Mouse (Mus musculus) layer of hippocampus, adult 2 months (tissue): Measurements from ENCODE around the gene Trnau1ap. TPM values are rescaled to one million over a fixed set of nuclear protein-coding genes. Genes with fewer than 3 reads are reported as not detected.
A peak's percentile ranks its signal among the peaks of the same experiment; 100 is the strongest.

Experiments
- DNase-seq, 2 experiments: peaks; one replicate each; pipeline ENCODE4 v3.0.0; 2022; ENCODE audit warnings: low spot score in 2 of 2
- H3K27ac ChIP-seq: fragments of 200-600 bp; 2 replicates; pipeline ENCODE4 v1.8.1; 2022
- H3K4me3 ChIP-seq: fragments of 200-600 bp; 2 replicates; pipeline ENCODE4 v1.8.1; 2022; ENCODE audit warnings: mild to moderate bottlenecking
- CTCF ChIP-seq: fragments of 200-600 bp; conservative IDR thresholded peaks from 2 replicates; pipeline ENCODE4 v1.8.1; 2022; ENCODE audit warnings: antibody characterized with exemption, mild to moderate bottlenecking, moderate library complexity
- long read RNA-seq, 2 experiments: library from polyadenylated mRNA; stranded (forward); transcript quantifications; one replicate each; pipeline ENCODE4 v2.0.0; 2021; ENCODE audit warnings: borderline mapping rate in 2 of 2
- total RNA-seq, 2 experiments: library from RNA; stranded (reverse); gene quantifications; 2 replicates each; pipeline ENCODE4 v1.2.3; 2021

Trnau1ap gene
- total RNA-seq = 10 to 100 TPM; 20.7 to 26.0 TPM
- long read RNA-seq, experiment 1, transcript Trnau1ap-201 (9 exons, 1,130 nt) = major isoform, 6 of 22 reads
- long read RNA-seq, experiment 1, partial matches to known transcripts = 2 of 22 reads
- long read RNA-seq, experiment 1, other reads (novel, unspliced or antisense) = 12 of 22 reads
- long read RNA-seq, experiment 2, transcript Trnau1ap-201 (9 exons, 1,130 nt) = major isoform, 17 of 24 reads
- long read RNA-seq, experiment 2, partial matches to known transcripts = 3 of 24 reads
- long read RNA-seq, experiment 2, other reads (novel, unspliced or antisense) = 4 of 24 reads

DNA sequence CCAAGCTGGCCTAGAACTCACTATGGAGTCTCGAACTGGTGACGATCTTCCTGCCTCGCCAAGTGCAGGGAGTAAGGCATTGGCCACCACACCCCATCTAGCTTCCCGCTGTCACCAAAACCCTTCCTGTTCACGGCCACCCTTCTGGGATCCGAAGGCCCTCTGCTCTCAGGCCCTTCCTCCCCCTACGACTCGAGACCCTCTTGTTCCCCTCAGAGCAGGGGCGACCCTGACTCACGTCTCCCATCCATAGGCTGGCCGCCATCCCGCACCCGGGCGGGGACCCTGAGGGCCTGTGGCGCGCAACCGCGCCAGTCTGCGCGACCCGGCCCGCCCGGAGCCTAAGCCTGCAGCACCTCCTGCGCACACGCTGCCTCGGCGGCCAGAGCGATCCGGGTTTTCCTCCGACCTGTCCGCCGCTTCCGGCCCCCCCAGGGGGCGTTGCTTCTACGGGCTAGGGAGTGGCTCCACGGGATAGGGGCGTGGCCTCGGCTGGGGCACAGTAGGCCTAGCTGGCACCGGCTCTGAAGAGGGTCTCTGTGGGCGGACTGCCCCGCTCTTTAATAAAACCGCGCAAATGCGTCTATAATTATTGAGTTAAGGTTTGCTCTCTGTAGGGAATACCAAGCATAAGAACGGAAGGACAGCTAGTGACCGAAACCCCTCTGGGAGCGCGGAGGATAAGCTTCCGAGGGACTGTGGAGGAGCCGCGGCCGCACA is at the start of gene Trnau1ap:
Gene Trnau1ap (minus strand): TSS at position 424 of the 720 bp plus-strand sequence.
- peak within 1 kb of the TSS; percentile 63 for H3K4me3 ChIP-seq
- peak within 1 kb of the TSS; percentile 90 for H3K27ac ChIP-seq
- peak; percentile 79 to 80 for DNase-seq
- peak; percentile 49 for TF ChIP-seq CTCF

DNA sequence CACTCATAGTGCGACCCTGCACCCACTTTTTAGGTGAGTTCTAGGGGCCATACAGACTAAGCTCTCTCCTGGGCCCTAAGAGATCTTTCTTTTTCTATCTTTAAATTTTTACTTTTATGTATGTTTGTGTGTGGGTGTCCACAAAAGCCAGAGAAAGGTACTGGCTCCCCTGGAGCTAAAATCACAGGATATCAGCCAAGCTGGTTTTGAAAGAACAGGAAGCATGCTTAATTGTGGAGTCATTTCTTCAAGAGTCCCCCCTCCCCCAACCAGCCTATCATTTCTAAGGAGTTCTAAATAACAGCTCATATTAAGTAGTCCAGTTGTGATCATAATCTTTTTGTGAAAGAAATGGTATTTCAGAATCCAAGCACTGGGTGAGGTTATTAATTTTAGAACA is 44.5 kb upstream of the Trnau1ap start:
- no peak for TF ChIP-seq CTCF
- Histone ChIP-seq H3K27ac (no peak overlapping the region), H3K4me3 (no peak overlapping the region)
- DNase-seq = no peak

DNA sequence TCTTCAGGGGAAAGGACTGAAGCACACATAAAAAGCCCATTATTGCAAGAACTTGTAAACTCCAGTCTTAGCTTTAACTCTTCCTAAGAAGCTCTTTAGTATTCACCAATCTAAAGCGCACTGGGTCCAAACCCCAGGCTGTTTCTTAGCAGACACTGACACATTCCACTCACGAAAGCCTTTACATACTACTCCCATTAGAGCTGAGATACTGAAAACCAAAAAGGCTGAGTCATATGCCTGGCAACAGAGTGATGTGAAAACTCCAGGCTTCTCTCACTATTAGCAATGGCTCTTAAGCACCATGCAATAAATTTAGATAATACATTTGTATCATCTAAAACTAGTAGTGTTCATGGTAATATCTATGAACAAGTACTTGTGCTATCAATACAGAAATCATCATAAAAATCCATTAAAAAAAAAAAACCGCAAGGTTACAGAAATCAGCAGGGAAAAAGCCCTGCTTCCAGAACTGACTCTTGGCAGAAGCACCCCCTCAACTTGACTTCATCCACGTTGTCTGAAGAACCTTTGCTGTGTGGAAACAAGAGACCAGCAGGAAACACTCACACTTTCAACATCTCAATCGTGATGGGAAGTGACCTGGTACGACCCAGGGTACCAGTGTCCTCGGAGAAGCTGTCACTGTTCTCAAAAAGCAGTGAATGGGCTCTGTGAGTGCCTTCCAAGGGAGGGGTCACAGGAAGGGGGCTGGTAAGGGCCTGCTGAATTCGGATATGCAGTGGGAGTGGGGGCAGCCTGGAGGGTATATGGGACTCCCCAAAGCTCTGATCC is 40.8 kb upstream of the Trnau1ap start:
- TF ChIP-seq CTCF = no peak
- Histone ChIP-seq H3K27ac (no peak overlapping the region), H3K4me3 (no peak overlapping the region)
- DNase-seq = no peak

DNA sequence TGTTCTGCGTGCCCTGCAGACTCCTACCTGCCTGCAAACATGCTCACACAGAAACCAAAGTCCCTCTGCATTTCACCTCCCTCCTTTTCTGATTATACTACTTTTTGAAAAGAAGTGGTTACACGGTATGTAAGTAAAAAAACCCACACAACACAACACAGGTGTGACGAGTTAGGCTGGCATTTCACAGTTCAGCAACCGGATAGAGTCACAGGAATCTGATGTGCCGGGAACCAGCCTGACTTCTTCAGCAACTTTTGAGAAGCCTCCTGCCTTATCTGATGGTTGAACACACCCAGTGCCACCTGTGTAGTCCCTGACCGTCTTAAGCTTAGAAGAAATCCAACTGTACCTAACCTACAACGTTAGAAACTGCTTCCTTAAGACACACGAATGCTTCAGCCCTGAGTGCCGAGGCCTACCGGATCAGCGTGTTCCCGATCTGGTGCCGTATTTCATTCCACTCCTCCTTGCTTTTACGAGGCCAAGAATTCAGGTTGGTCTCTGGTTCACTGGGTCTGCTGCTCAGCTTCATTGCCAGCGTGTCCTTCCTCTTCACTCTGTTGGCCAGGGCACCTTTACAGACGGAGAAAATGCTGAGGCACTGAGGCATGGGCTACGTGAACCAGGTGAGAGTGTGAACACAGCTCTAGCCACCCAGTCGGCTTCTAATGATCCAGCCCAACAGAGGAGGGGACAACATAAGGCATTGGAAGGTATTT is 38.3 kb upstream of the Trnau1ap start:
- H3K27ac ChIP-seq = no peak overlapping the region
- H3K4me3 ChIP-seq = no peak overlapping the region
- TF ChIP-seq CTCF = no peak
- DNase-seq = no peak

DNA sequence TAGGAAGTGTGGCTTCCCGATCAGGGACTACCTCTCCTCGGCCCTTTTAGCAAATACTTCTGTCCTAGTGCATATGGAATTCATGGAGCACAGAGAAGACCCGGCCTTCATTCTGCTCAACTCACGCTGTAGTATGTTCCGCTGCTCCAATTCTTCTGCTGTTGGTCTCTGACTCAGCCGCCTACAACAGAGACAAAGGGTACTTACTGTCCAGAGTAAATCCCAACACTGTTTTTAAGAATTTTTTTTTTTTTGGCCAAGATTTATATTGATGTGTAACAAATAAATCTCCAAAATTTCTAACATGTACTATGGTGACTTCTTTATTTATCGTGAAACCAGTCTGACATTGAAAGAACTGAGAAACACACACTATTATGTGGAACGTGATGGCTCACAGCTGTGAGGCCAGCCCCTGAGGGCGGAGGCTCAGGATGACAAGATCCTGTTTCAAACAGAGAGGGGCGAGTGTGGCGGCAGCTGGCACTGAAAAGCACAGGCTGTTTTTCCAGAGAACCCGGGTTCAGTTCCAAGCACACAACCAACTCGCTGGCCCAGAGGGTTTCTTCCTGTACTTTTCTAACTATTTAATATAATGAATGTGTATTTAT is 36.2 kb upstream of the Trnau1ap start:
- no peak for TF ChIP-seq CTCF
- DNase-seq = no peak
- H3K27ac ChIP-seq = peak overlapping the region; percentile 28; the same call in 1 of the 2 replicates
- H3K4me3 ChIP-seq = no peak overlapping the region

DNA sequence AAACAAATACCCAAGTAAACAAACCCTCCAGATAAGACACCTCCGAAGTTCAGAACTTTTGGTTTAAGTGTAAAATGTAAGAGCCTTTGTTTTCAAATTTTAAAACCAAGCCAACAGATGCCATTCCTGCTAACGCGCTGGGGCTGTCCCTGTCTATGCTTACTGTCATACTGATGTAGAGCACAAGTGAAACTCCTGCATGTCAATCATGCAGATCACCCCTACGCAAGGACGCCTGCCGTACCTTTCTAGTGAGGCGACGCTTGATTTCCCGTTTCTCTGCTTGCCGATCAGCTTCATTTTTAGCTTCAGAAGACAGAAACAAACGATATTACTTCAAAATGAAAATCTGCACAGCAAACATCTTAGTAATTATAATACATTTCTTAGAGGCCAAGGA is 34.1 kb upstream of the Trnau1ap start:
- no peak for DNase-seq
- Histone ChIP-seq H3K4me3 (no peak overlapping the region), H3K27ac (no peak overlapping the region)
- no peak for TF ChIP-seq CTCF

DNA sequence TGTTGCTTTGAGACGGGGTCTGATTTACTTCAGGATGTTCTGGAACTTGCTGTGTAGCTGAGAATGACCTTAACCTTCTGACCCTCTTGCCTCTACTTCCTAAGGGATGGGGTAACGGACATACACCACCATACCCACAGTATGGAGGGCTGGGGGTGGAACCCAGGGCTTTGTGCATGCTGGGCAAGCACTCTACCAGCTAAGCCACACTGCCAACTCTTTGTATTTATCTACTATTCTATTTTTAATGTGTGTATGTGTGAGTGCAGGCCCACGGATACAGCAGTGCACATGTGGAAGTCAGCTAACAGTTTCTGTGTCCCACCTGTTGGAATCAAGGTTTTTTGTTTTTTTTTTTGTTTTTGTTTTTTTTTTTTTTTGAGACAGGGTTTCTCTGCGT is 30.2 kb upstream of the Trnau1ap start:
- TF ChIP-seq CTCF = no peak

DNA sequence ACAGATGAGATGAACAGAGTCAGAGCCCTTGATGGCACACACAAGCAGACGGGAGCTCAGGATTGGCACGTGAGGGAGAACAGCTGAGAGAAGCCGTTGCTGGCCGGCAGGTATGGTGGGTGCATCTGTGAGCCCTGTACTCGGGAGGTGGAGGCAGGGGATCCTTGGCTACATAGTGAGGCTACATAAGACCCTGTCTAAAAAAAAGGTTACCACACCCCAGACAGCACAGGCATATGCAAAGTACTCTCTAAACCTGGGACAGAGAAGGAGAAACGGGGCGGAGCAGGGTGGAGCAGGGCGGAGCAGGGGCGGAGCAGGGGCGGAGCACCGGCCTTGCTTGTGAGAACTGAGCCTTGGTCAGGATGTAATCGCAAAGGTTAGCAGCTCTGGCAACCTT is 26.8 kb upstream of the Trnau1ap start:
- DNase-seq = peak in 1 of 2 experiments; percentile 48
- TF ChIP-seq CTCF = no peak
- Histone ChIP-seq H3K4me3 (peak overlapping the region; percentile 40), H3K27ac (peak overlapping the region; percentile 32; the same call in 1 of the 2 replicates)

More for the DNA sequence above, 30.2 kb upstream of the Trnau1ap start:
- H3K4me3 ChIP-seq = no peak overlapping the region
- no peak for DNase-seq
- no peak overlapping the region for H3K27ac ChIP-seq

DNA sequence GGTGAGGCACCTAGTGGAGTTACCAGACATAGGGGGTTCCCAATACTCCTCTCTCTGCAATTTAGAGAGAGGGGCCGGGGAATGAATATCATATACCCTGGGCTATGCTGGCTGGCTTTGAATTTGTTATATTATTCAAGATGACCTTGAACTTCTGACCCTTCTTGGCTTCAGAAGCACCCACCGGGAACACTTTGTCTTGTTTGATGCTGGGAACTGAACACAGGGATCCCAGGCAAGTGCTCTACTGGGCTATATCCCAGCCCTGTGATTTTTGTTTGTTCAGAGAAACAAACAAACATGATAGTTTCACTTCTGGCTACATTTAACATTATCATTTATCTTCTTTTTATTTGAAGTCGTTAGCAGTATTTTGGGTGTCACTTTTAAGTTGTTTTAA is 26.1 kb upstream of the Trnau1ap start:
- no peak overlapping the region for H3K4me3 ChIP-seq
- no peak overlapping the region for H3K27ac ChIP-seq
- no peak for DNase-seq
- no peak for TF ChIP-seq CTCF

DNA sequence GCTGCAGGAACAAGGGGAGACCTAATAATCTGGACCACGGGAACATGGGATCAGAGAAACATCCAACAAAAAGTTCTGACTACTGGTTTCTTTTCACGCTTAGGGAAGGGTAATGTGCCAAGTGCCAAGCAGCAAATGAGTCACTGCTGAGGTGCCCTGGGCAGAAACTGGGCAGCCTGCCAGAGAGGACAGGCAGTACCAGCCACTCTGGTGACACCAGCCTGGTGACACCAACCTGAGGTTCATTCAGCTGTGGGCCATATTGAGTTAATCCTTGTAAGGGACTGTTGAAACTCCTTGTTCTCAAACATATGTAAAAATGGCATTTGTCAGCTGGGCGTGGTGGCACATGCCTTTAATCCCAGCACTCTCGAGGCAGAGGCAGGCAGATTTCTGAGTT is 25.2 kb upstream of the Trnau1ap start:
- no peak overlapping the region for H3K4me3 ChIP-seq
- no peak for TF ChIP-seq CTCF
- H3K27ac ChIP-seq = no peak overlapping the region
- no peak for DNase-seq

DNA sequence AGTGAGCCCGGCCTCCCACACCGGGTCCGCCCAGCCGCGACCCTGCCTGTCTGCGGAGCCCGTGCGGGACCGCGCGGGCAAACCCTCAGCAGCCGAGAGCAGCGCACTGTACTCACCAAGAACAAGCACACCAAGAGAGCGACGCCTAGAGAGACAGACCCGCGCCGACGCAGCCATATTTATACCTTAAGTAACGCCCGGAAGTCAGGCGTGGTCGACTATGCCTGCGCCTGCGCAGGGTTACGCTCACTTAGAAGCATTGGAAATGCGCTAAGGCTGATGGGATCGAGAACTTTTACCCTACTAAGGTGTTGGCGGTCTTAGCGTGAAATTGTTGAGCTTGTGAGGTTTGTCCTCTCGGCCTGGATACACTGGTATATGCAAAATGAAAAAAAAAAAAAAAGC is 24.1 kb upstream of the Trnau1ap start, which contains the start of gene Rcc1:
Gene Rcc1 (minus strand): TSS at position 125 of the 405 bp plus-strand sequence.
- H3K27ac ChIP-seq = peak within 1 kb of the TSS; percentile 96
- peak within 1 kb of the TSS; percentile 76 for H3K4me3 ChIP-seq
- DNase-seq = peak; percentile 84 to 86
- peak; percentile 24; the same call in 1 of the 2 replicates for TF ChIP-seq CTCF

DNA sequence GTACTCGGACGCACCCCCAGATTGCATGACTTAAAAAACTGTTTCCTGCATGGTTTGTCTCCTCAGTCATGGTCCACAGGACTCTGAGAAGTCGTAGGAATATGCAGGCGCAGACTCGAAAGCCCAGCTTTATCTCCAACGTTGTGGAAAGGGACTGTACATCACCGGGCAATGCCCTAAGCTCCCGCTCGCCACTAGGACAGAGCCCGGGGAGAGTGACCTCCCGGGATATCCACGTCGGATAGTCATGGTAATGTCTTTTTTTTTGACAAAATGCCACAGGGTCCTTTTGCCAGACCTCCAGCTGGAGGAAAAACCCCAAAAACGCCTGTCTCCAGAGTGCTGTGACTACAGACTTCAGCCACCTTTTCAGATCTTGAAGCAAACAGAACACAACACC is 23.4 kb upstream of the Trnau1ap start:
- Histone ChIP-seq H3K4me3 (peak overlapping the region; percentile 76), H3K27ac (peak overlapping the region; percentile 96)
- TF ChIP-seq CTCF = 0 out of 2 replicates have a peak, but pooled peaks have one; percentile 3
- DNase-seq = no peak
